Mouse (Mus musculus) CH12.LX (cell line): ENCODE data around the gene Tns3.

Experiments used
- CTCF ChIP-seq, 2 experiments: IDR thresholded peaks in 1 of 2; conservative IDR thresholded peaks in 1 of 2; 2 replicates each; pipeline ENCODE4 v1.5.1; 2011 to 2012; ENCODE audit warnings: low read depth in 2 of 2, low read length in 2 of 2, improper control_type of control experiment in 1 of 2, inconsistent platforms in 1 of 2, mild to moderate bottlenecking in 1 of 2, moderate library complexity in 1 of 2
- E2F4 ChIP-seq: IDR thresholded peaks from 2 replicates; pipeline ENCODE4 v1.6.1; 2011; ENCODE audit warnings: low read depth, low read length, improper control_type of control experiment; ENCODE audit not compliant: insufficient replicate concordance
- ELF1 ChIP-seq: IDR thresholded peaks from 2 replicates; pipeline ENCODE4 v1.6.1; 2014; ENCODE audit warnings: low read depth, mild to moderate bottlenecking, inconsistent platforms, low read length, improper control_type of control experiment
- MAFK ChIP-seq: IDR thresholded peaks from 2 replicates; pipeline ENCODE4 v1.6.1; 2011; ENCODE audit warnings: low read length, improper control_type of control experiment; ENCODE audit not compliant: insufficient replicate concordance
- MAX ChIP-seq: IDR thresholded peaks from 2 replicates; pipeline ENCODE4 v1.6.1; 2011; ENCODE audit warnings: low read length, improper control_type of control experiment
- MYC ChIP-seq: IDR thresholded peaks from 2 replicates; pipeline ENCODE4 v1.6.1; 2011; ENCODE audit warnings: low read depth, mild to moderate bottlenecking, improper control_type of control experiment, low read length
- POLR2A ChIP-seq: IDR thresholded peaks from 2 replicates; pipeline ENCODE4 v1.6.1; 2011; ENCODE audit warnings: low read depth, mild to moderate bottlenecking, improper control_type of control experiment, low read length
- SIN3A ChIP-seq: IDR thresholded peaks from 2 replicates; pipeline ENCODE4 v1.6.1; 2012; ENCODE audit warnings: low read length, improper control_type of control experiment, inconsistent platforms
- ZKSCAN1 ChIP-seq: IDR thresholded peaks from 2 replicates; pipeline ENCODE4 v1.6.1; 2012; ENCODE audit warnings: low read depth, inconsistent platforms, low read length, improper control_type of control experiment, borderline replicate concordance
- ZMIZ1 ChIP-seq: IDR thresholded peaks from 2 replicates; pipeline ENCODE4 v1.6.1; 2012; ENCODE audit warnings: low read depth, mild to moderate bottlenecking, inconsistent platforms, low read length, improper control_type of control experiment

GRCm38 (mm10) chr11:8572762-8573161 lies 91.6 kb downstream of the Tns3 start:
- no peak for TF ChIP-seq CTCF (conservative IDR thresholded peaks at IDR 0.05 in 1 of 2, IDR thresholded peaks at IDR 0.05 in 1 of 2; ENCODE audit: low read depth in 2 of 2, low read length in 2 of 2)
- no peak for TF ChIP-seq E2F4
- TF ChIP-seq MAX = no peak
- TF ChIP-seq ZKSCAN1 = no peak
- no peak for TF ChIP-seq POLR2A
- no peak for TF ChIP-seq ZMIZ1
- no peak for TF ChIP-seq ELF1
- no peak for TF ChIP-seq MAFK
- TF ChIP-seq SIN3A = no peak
- no peak for TF ChIP-seq MYC
